Mouse (Mus musculus) hindbrain, embryonic 12.5 days (tissue): Measurements from ENCODE around the gene Cyp4x1. TPM values are rescaled to one million over a fixed set of nuclear protein-coding genes. Genes with fewer than 3 reads are reported as not detected.

ENCODE experiments used
- ATAC-seq: fragments of 200-750 bp; cut with Nextera tagmentation; 2 replicates; pipeline ENCODE4 v1.8.0; 2017; ENCODE audit warnings: moderate TSS enrichment; ENCODE audit not compliant: low FRiP score
- H3K27ac ChIP-seq: fragments of 300-500 bp; sonication (generic); 2 replicates; pipeline ENCODE4 v1.5.1; 2016; ENCODE audit warnings: mild to moderate bottlenecking
- H3K27me3 ChIP-seq: fragments of 300-500 bp; sonication (generic); 2 replicates; pipeline ENCODE4 v1.6.1; 2016; ENCODE audit warnings: mild to moderate bottlenecking
- H3K36me3 ChIP-seq: fragments of 300-500 bp; sonication (generic); 2 replicates; pipeline ENCODE4 v1.6.1; 2016; ENCODE audit warnings: mild to moderate bottlenecking
- H3K4me1 ChIP-seq: fragments of 300-500 bp; sonication (generic); 2 replicates; pipeline ENCODE4 v1.6.1; 2016
- H3K4me2 ChIP-seq: fragments of 300-500 bp; sonication (generic); replicated peaks from 2 replicates; pipeline ENCODE4 v1.6.1; 2016; ENCODE audit warnings: mild to moderate bottlenecking
- H3K4me3 ChIP-seq: fragments of 300-500 bp; sonication (generic); 2 replicates; pipeline ENCODE4 v1.5.1; 2016; ENCODE audit warnings: mild to moderate bottlenecking
- H3K9ac ChIP-seq: fragments of 300-500 bp; sonication (generic); 2 replicates; pipeline ENCODE4 v1.6.1; 2016; ENCODE audit warnings: mild to moderate bottlenecking, moderate library complexity
- H3K9me3 ChIP-seq: fragments of 300-500 bp; sonication (generic); replicated peaks from 2 replicates; pipeline ENCODE4 v1.6.1; 2016; ENCODE audit warnings: mild to moderate bottlenecking
- WGBS: fragments of 180-500 bp; shearing (Covaris S2); methylation state at CpG from one replicate; pipeline ENCODE4 v1.1.7; 2016; 5-methylcytosine and 5-hydroxymethylcytosine counted together
- polyA plus RNA-seq: library from polyadenylated mRNA; unstranded; fragments of >200 nt; fragmentation: Nextera tagmentation; extraction: Ambion mirVana; gene quantifications from 2 replicates; pipeline ENCODE4 v1.2.1, GENCODE M21; 2016

Gene Cyp4x1
- polyA plus RNA-seq, 1 experiment from 2014 or later: 1.9 TPM

DNA sequence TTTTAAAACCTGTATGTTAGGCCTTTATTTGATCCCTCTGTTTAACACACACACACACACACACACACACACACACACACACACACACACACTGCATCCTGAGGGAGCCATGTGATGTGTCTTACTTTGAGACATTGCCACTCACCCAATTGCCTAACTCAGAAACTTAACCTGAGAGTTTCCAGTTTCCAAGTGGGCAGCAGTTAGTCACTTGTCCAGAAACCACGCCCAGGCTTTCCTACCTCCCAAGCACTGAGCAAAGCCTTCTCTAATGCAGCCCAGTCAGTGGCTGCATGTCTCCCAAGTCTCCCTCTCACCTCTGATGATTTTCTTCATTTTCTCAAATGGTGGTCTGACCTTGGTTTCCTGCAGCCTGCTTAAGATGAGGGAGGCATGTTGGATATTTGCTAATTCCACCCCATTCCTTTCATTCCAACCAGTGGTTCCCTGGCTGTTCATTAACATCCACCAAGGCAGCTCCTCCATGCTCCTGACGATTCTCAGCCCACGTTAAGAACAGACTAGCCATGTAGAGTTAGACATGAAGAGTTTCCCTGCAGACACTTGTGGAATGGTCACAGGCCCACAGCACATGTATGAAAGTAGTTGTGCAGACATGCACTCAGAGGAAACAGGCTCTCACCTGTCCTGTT, 47.2 kb downstream of the Cyp4x1 start:
- no peak overlapping the region for H3K4me2 ChIP-seq
- peaks cover 64% of the 10 kb centered on the region for H3K27me3 ChIP-seq
- H3K27ac ChIP-seq: no peak overlapping the region
- 56% methylated on average over 3 of the region's 3 CpGs for WGBS
- H3K36me3 ChIP-seq: no peaks in the 10 kb centered on the region
- no peak for ATAC-seq
- no peak overlapping the region for H3K4me3 ChIP-seq
- H3K9me3 ChIP-seq: no peaks in the 10 kb centered on the region
- no peak overlapping the region for H3K9ac ChIP-seq
- no peaks in the 10 kb centered on the region for H3K4me1 ChIP-seq

DNA sequence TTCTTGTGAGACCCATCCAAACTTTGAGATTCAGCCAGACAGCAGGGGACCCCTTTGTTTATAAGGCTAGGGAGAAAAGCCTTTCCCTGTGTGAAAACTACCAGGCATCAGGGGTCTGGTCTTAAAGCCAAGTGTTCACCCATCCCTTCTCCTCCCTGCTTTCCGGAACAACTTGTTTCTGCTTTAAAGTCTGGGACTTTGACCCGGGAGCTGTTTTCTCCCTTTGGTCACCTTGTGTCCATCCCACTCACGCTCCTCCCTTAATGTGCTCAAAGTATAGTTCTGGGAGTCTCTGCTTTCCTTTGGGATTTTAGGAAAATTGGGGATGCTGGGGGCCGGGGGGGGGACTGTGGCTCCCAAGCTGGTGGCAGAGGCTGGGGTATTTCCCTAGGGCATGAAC, 47.8 kb downstream of the Cyp4x1 start:
- no peak for ATAC-seq
- H3K27me3 ChIP-seq: peaks cover 66% of the 10 kb centered on the region
- no peak overlapping the region for H3K27ac ChIP-seq
- H3K4me3 ChIP-seq: no peak overlapping the region
- H3K4me1 ChIP-seq: no peaks in the 10 kb centered on the region
- H3K9me3 ChIP-seq: no peaks in the 10 kb centered on the region
- no peaks in the 10 kb centered on the region for H3K36me3 ChIP-seq
- no peak overlapping the region for H3K9ac ChIP-seq
- 70% methylated on average over 4 of the region's 4 CpGs for WGBS
- no peak overlapping the region for H3K4me2 ChIP-seq

DNA sequence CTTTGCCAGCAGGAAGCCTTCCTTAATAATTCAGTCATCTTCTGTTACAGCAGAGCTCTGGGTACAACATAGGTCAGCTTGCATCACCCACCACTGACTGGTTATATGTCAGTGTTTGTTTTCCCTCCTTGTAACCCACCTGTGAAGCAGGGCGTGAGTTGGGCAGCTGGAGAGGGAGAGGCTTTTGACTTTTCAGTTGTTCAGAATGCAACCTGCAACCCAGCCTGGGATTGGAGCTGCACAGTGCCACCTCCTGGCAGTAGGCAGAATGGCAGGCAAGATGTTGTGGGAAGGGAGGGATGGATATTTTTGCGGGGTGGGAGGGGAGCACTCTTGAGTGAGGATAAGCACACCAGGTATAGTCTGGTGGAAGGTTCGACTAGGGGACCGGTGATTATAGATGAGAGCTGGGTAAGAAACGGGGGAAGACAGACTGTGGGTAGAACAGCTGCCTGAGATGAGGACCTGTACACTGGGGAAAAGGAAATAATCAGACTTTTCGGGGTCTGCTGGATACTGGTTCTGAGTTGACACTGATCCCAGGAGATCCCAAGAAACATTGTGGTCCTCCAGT, 48.5 kb downstream of the Cyp4x1 start:
- Histone ChIP-seq H3K9ac (no peak overlapping the region), H3K27me3 (peaks cover 60% of the 10 kb centered on the region), H3K36me3 (no peaks in the 10 kb centered on the region), H3K27ac (no peak overlapping the region), H3K9me3 (no peaks in the 10 kb centered on the region), H3K4me2 (no peak overlapping the region), H3K4me3 (no peak overlapping the region), H3K4me1 (no peaks in the 10 kb centered on the region)
- ATAC-seq: peak; percentile 18; the same call in 1 of the 2 replicates
- 21% methylated on average over 6 of the region's 6 CpGs for WGBS

DNA sequence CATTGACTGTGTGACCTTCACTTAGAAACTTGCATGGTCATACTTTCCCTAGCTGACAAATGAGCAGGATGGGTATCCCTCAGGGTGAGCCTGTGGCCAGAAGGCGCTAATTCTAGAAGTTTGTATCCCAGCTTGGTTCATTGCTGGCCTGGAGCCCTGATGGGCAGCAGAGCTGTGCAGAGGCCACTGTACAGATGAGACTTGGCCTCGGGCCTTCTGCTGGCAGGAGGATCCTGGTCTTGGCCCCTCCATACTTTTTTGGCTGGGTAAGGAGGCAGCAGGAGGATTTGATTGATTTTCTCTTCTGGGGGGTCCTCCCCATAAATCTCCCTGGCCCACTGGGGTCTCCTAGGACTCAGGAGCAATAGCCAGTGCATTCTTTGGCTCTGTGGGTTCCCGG, 51.0 kb downstream of the Cyp4x1 start:
- Histone ChIP-seq H3K4me2 (no peak overlapping the region), H3K4me1 (peaks cover 20% of the 10 kb centered on the region), H3K9ac (no peak overlapping the region), H3K27me3 (peaks cover 42% of the 10 kb centered on the region), H3K9me3 (no peaks in the 10 kb centered on the region), H3K27ac (no peak overlapping the region), H3K4me3 (no peak overlapping the region), H3K36me3 (no peaks in the 10 kb centered on the region)
- 73% methylated on average over 3 of the region's 3 CpGs for WGBS
- no peak for ATAC-seq

DNA sequence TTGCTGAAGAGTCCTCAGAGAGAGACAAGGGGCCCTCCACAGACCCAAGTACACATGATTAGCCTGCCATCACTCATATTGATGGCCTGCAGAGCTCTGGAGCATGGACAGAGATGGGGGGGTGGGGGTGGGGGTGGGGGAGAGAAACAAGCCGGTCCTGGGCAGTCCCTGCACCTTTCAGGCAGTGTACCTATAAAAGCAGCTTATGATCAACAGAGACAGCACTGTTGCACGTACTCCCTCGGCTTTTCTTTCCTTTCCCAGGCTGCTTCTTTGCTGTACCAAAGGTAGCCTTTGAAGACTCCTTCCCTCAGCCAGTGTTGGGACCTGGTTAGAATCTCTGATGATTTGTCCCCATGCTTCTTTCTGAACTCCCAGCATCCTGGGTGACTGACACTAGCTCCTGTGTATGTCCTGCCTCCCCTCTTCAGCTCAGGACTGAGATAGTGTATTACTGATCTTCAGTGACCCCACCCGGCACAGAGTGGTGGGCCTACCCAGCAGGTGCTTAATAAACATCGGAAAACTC, 54.2 kb downstream of the Cyp4x1 start:
- no peak overlapping the region for H3K27ac ChIP-seq
- WGBS: 5% methylated on average over 5 of the region's 5 CpGs

DNA sequence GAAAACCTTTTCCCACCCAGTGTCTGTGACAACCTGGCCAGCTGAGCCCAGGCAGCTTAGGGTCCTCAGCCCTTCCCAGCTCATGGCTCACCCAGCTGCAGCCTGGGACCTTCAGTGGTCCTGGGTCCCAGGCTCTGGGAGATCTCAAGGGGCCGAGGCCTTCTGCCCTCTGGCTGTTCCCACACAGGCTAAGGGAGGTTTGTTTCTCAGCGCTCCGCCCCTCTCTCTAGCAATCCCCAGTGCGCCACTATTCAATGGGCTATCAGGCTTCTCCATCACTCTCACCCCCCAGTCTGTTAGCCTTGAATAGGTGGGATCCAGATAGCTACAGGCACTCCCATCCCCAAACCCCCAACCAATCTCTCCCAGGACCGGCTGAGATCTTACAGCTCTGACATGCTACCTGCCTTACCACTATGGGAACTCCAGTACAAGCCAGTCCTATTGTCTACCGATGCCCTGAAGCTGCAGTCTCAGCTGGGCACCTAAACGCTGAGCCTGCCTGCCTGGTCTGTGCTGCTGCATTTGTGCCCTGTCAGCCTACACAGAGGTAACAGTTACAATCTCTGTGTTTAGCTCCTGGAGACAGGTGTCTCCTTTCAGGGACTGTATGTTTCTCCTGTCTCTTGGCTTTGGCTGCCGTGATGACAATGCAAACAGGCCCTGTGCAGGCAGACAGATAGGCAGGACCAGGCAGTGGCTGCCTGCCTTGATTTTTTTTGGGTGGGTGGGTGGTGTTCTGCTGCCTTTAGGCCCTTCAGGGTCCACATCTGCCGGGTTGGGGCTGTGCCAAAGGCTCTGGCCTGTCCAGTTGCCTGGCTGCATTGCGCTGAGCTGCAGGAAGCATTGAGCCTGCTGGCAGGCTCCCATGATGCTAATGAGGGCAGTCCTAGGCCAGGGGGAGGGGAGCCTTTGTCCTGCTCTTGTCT, 54.9 kb downstream of the Cyp4x1 start:
- Histone ChIP-seq H3K4me2 (no peak overlapping the region; the same call in 1 of the 2 replicates), H3K27me3 (peaks cover 26% of the 10 kb centered on the region; the same call in 1 of the 2 replicates), H3K27ac (peak overlapping the region; percentile 80), H3K4me1 (peaks cover 20% of the 10 kb centered on the region), H3K36me3 (no peaks in the 10 kb centered on the region), H3K4me3 (no peak overlapping the region), H3K9me3 (no peaks in the 10 kb centered on the region), H3K9ac (peak overlapping the region; percentile 40; the same call in 1 of the 2 replicates)
- WGBS: 16% methylated on average over 10 of the region's 10 CpGs
- peak; percentile 93 for ATAC-seq

More for the DNA sequence above, 54.2 kb downstream of the Cyp4x1 start:
- 0 out of 2 replicates have a peak overlapping the region, but pooled peaks have one; percentile 2 for H3K4me2 ChIP-seq
- H3K4me1 ChIP-seq: peaks cover 20% of the 10 kb centered on the region
- H3K27me3 ChIP-seq: peaks cover 28% of the 10 kb centered on the region; the same call in 1 of the 2 replicates
- no peaks in the 10 kb centered on the region for H3K36me3 ChIP-seq
- ATAC-seq: peak; percentile 15
- no peak overlapping the region for H3K4me3 ChIP-seq
- no peak overlapping the region for H3K9ac ChIP-seq
- no peaks in the 10 kb centered on the region for H3K9me3 ChIP-seq

DNA sequence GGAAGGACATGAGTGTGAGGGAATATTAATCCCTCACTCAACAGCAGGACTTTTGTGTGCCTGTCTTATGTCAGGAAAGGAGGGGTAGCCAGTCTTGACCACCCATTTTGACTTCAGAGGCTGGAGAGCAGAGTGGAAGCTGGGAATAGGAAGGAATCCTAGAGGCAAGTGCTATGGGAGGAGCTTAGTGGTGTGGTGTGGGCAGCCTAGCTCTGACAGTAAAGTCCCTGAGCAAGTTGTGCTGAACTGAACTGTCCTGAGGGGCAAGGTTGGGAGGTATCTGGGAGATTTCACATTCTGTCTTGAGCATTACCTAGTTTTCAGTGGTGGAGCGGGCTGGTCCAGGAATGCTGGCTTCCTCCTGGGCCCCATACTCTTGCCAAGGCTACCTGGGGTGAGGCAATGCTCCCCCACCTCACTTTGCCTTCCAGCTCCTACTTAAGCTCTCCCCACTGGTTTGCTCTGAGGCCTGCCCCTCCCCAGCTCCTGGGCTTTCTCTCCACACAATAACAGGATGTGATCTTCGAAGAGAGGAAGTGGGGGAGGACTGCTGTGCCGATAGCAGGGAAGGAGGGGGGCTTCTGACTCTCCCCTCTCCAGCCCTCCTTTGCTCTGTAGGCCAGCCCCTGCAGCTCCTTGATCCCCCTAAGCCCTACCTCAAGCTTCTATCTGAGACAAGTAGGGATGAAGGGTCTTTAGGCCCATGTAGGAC, 58.7 kb downstream of the Cyp4x1 start:
- peaks cover 20% of the 10 kb centered on the region for H3K4me1 ChIP-seq
- 54% methylated on average over 3 of the region's 3 CpGs for WGBS
- peaks cover 10% of the 10 kb centered on the region; the same call in 1 of the 2 replicates for H3K27me3 ChIP-seq
- no peak overlapping the region for H3K9ac ChIP-seq
- no peak overlapping the region for H3K27ac ChIP-seq
- no peaks in the 10 kb centered on the region for H3K9me3 ChIP-seq
- ATAC-seq: no peak
- H3K36me3 ChIP-seq: no peaks in the 10 kb centered on the region
- H3K4me2 ChIP-seq: no peak overlapping the region
- no peak overlapping the region for H3K4me3 ChIP-seq

DNA sequence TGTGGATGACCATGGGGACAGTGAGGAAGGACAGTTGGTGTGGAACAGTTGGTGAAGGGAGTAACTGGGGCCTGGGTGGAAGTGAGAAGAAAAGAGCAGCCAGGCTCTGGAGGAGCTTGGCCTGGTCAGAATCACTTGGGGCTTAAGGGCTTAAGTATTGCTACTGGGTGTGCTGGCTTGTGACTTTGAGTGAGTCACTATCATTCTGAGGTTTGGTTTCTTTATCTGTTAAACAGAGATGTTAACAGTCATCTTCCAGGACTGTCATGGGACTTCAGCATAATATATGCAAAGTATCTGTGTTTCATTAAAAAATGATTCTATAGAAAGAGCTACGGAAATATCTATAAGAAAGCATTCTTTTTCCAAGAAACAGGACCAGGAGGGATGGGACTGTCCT, 59.3 kb downstream of the Cyp4x1 start:
- no peak overlapping the region for H3K4me3 ChIP-seq
- H3K27ac ChIP-seq: no peak overlapping the region
- H3K36me3 ChIP-seq: no peaks in the 10 kb centered on the region
- H3K9me3 ChIP-seq: no peaks in the 10 kb centered on the region
- H3K9ac ChIP-seq: no peak overlapping the region
- H3K4me1 ChIP-seq: peaks cover 16% of the 10 kb centered on the region
- 79% methylated on average over 1 of the region's 1 CpGs for WGBS
- ATAC-seq: no peak
- H3K27me3 ChIP-seq: peaks cover 13% of the 10 kb centered on the region; the same call in 1 of the 2 replicates
- H3K4me2 ChIP-seq: no peak overlapping the region

DNA sequence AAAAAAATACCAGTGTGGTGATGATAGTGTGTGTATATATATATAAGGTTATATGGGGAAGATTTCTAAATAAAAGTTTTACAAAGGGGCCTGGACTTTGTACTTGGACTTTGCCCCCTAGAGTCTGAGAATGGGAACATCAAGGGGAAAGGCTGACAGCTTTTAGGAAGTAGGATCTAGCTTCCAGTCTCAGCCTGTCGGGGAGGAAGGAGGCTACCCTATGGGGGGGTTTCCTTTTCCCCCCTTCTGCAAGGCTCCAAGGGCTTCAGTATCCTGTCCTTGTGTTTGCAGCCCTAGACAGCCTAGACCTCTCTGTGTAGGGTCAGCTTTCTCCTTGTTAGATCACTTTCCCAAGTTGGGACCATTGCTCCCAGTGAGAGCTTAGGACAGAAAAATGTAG, 62.4 kb downstream of the Cyp4x1 start:
- Histone ChIP-seq H3K4me3 (no peak overlapping the region), H3K27me3 (peaks cover 38% of the 10 kb centered on the region), H3K9ac (no peak overlapping the region), H3K36me3 (no peaks in the 10 kb centered on the region), H3K4me1 (no peaks in the 10 kb centered on the region), H3K4me2 (no peak overlapping the region), H3K9me3 (no peaks in the 10 kb centered on the region), H3K27ac (no peak overlapping the region)
- ATAC-seq: no peak
- WGBS: 38% methylated on average over 1 of the region's 1 CpGs

DNA sequence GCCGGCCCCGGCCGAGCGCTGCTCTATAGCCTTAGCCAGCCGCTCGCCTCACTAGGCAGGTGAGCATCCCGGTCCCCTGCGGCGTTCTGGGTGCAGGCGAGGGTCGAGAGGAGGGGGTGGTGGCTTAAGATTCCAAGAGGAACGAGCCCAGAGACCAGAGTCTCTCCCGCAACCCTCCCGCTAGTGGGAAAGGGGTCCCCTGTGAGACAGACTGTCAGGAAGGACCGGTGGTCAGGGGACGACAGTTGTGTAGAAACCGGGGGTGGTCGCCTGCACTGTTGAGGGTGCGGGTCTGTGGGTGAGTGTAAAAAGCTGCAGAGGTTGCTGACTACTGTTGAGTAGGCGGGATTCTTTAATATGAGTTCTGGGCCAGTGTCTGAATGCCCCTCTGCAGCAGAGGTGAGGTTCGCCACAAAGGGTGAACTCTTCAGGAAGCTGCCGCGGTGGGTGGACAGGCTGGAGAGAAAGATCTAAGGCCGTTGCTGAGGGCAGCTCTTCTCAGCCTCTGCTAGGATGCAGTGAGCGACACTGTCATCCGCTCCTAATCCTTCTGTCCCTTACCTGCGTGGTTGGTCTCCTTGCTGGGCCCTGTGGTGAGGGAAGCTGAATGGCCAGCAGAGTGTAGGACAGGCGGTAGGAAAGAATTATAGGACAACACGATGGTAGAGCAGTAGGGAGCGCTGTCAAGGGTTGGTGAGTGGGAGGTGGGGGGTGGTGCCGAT, 70.4 kb downstream of the Cyp4x1 start:
- peak overlapping the region; percentile 55 for H3K9ac ChIP-seq
- H3K36me3 ChIP-seq: no peaks in the 10 kb centered on the region
- peak overlapping the region; percentile 97 for H3K4me2 ChIP-seq
- H3K27me3 ChIP-seq: peaks cover 99% of the 10 kb centered on the region
- 3% methylated on average over 31 of the region's 31 CpGs for WGBS
- no peaks in the 10 kb centered on the region for H3K9me3 ChIP-seq
- ATAC-seq: peak; percentile 27
- peaks cover 11% of the 10 kb centered on the region for H3K4me1 ChIP-seq
- H3K27ac ChIP-seq: no peak overlapping the region
- peak overlapping the region; percentile 50 for H3K4me3 ChIP-seq

DNA sequence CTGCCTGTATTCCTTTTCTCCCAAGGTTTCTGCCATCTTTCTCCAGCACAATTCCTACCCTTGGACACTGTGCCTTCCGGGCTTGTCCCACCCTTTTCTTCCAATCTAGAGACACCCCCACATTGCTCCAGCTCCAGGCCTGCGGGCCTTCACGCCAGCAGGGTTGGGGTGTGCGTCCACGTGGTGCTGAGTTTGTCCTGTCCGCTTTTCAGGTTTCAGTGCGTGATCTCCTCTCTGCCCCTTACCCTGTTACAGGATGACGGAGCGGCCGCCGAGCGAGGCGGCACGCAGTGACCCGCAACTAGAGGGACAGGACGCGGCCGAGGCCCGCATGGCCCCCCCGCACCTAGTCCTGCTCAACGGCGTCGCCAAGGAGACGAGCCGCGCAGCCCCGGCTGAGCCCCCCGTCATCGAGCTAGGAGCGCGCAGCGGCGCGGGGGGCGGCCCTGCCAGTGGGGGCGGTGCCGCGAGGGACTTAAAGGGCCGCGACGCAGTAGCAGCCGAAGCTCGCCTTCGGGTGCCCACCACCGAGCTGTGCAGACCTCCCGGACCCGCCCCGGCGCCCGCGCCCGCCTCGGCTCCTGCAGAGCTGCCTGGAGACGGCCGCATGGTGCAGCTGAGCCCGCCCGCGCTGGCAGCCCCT, 71.1 kb downstream of the Cyp4x1 start:
- under 1% methylated on average over 58 of the region's 58 CpGs for WGBS
- H3K4me1 ChIP-seq: peaks cover 11% of the 10 kb centered on the region
- peak; percentile 87 for ATAC-seq
- no peaks in the 10 kb centered on the region for H3K9me3 ChIP-seq
- peak overlapping the region; percentile 97 for H3K4me2 ChIP-seq
- peak overlapping the region; percentile 50 for H3K4me3 ChIP-seq
- H3K36me3 ChIP-seq: no peaks in the 10 kb centered on the region
- no peak overlapping the region for H3K27ac ChIP-seq
- peak overlapping the region; percentile 55 for H3K9ac ChIP-seq
- peaks cover 94% of the 10 kb centered on the region for H3K27me3 ChIP-seq
